Mouse (Mus musculus): ENCODE results near the gene Nos3.

Gene Nos3

DNA sequence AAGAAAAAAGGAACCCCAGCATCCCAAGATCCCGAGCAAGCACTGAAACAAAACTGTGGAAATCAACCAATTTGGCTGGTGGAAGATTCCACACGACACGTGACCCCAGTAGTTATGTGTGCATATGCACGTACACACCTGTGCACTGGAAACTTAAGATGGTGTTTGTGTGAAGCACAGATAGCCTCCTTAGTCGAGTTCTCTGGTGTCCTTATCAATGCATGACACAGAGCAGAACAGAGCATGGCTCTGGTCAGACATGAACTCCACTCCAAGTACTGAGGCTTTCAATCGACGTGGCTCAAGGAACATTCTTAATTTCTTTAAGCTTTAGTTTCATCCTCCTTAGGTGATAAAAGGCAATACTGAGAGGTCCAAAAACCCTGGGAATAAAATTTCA lies 18.3 kb upstream of the Nos3 start:
- DNase-seq = no peak

DNA sequence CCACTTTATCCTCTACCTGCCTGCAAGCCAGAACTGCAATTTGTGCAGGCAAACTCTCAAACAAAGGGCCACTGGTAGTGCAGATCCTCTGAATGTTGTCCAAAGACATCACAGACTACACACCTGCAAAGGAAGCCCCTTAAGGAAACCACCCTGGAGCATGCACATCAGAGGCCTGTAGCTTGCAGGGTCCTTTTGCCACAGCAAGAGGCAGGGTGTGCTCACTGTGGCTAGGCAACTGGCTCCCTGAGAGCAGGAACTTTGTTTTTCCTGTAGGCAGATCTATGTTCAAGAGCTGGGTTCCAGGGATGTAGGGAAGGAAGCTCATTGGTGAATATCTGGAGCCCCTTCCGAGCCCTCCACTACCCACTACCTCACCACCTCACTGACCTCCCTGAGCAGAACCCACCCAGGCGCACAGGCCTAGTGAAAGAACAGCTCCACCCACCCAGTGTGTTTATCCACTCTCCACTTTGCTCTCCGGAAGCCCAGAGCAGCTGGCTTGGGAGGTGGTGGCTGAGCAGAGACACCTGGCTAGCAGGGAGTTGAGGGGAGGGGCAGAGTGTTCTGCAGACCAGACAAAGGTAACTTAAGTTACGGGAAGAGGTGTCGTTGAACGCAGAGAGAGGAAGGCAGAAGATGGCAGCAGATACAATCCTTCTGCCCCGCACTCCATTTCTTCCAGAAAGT lies 17.3 kb upstream of the Nos3 start:
- no peak for DNase-seq

DNA sequence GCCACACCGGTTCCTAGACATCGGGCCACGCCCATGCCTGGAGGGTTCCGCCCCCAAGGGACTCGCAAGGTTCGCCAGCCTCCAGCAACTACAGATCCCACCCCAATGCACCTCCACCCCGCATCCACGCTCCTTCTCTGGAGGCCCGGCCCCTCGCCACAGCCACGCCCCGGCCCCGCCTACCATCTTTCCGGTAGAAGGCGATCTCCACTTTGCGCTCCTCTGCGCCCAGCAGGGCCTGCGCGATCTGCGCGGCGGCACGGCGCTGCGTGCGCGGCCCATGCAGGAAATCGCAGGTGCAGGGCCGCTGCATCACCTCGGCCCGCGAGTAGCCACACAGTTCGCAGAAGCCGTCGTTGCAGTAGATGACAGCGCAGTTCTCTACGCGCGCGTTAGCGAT lies 16.5 kb upstream of the Nos3 start:
- DNase-seq = peak; percentile 78 to 84

DNA sequence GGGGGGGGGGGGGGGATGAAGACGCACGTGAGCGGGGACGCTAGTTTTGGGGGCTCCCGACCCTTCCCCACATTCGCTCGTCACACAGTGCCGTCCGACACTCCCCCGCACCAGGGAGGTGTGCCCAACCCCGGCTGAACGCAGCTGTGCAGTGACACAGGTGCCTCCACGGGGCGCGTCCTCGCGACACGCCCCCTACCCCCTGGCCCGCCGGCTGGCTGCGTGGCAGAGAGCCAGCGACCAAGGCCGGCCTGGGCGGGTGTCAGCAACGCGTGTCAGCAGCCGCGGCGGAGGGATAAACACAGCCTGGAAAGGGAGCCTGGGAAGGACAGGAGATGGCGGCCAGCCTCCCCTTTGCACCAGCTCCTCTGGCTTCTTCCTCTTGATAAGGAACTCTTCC lies 16.1 kb upstream of the Nos3 start:
- DNase-seq = peak; percentile 27 to 54

DNA sequence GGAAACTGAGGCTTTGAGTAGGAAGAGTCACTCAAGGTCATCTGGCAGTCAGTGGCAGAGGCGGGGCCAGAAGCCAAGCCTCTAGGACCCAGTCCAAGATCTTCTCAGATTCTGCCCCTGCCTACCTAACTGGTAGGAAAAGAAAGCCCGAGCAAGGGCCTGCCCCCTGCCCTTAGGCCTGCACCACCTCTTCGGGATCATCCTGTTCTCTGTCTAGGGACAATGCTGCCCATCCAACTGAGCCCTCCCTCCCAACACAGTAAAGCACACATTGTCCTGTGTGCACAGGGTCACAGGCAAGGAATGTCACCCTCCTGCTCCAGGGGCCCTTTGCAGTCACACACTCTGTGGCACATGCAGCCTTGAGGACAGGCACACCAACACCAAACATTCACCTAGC lies 14.5 kb upstream of the Nos3 start:
- peak in 1 of 2 experiments; percentile 18 for DNase-seq

DNA sequence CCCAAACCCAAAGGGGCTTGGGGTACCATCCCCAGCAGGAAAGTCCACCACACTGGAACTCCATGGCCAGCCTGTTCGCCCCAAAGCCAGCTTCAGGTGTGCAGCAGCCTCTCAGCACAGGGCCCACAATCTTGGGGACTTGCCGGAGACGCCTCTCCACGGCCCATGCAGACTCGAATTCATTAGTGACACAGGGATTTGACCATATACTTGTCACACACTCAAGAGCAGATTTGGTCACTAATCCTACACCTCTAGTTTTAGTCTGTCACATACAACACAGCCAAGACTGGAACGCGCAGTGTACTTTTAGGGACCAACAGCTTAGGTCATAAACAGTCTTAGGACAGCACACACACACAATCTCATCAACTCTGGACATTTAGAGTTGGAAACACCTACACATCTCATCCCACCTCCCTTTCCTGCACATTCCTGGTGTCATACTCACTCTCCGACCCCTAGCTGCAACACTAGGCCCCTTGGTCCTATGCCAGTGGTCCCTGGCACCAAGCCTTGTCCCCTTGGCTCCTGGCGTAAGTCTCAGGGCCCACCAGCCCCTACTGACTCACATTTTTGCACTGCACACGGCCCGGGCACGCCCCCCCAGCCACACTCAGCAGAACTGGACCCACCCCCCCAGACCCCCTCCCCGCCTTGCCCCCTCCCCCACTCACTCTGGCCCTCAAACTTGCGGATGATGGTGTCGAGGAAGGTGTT lies 13.9 kb upstream of the Nos3 start:
- DNase-seq = peak in 1 of 2 experiments; percentile 46

DNA sequence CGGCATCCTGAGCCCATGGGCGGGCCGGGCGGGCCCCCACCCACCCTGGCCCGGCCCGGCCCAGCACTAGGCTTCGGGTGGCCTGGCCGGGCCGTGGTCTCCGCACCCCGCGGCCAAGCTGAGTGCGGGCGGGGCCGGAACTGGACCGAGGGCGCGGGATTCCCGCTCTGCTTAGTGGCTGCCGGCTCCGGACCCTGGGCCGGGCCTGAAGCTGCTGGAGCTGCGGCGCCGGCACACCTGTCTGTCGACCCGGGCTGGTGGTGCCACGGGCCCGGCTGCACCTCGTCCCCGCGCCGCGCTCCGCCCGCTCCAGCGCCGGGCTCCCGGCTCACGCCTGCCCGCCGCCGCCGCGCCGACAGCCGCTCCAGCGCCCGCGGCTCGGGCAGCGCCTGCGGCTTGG lies 13.3 kb upstream of the Nos3 start, which contains the start of gene Kcnh2:
Gene Kcnh2 (minus strand): TSS at position 327 of the 400 bp plus-strand sequence.
- no peak for DNase-seq

DNA sequence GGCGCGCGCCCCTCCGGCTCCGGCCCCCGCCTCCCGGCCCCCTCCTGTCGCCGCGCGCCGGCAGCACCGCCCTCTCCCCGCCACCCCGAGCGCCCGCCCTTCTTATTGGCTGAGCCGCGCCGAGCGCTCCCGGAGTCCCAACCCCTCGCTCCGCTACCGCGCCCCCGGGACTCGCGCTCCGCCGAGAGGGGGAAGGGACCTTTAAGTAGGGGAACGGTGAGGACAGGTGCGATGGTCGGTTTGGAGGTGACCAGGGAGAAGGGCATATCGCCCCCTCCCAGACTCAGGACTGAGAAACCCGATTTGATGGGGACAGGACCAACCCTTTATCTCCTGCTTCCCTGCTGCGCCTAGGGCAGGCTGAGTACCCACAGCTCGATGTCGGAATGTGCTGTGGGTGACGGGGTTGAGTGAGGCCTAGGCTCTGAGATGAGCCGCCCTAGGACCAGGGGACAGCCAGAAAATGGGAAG lies 12.9 kb upstream of the Nos3 start:
- DNase-seq = peak; percentile 91 to 93

DNA sequence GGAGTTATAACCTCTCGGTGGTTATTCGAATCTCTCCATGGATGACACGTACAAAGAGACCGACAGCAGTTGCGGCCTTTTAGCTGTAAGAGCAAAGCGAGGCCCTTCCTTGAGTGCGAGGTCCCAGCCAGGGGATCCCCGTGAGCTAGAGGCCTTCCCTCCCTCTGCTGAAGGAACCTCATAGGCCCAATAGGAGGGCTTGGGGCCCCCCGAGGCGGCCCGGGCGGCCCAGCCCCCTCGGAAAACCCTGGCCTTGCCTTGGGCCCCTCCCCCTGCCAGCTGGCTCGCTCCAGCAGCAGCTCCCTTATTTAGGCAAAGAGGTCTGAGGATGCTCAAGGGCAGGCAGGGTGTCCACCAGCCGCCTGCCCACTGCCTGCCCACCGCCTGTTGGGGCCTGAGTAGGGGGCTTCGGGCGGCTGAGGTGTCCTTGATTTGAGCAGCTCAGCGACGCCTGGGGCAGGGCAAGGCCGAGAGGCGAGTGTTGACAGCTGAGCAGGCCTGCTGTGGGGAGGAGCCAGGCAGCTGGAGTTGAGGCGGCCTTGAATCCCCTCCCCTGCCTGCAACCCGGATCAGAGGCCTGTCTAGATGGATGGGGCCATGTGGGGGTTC lies 12.3 kb upstream of the Nos3 start:
- peak; percentile 28 to 39 for DNase-seq

DNA sequence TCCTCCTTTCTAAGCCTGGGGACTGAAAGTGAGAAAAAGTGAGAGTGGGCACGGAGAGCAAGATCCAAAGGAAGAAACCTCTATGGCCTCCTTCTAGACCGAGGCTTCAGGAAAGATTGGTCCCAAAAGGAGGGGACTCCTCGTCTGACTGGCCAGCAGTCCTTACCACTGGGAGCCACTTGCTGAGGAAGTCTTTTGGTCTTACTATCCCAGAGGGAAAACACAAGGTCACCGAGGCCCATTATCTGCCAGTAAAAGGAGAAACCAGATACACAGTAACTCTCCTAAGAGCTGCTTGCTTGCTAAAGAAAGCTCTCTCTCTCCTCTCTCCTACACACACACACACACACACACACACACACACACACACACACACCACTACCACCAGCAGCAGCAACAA lies 11.3 kb upstream of the Nos3 start:
- no peak for DNase-seq

DNA sequence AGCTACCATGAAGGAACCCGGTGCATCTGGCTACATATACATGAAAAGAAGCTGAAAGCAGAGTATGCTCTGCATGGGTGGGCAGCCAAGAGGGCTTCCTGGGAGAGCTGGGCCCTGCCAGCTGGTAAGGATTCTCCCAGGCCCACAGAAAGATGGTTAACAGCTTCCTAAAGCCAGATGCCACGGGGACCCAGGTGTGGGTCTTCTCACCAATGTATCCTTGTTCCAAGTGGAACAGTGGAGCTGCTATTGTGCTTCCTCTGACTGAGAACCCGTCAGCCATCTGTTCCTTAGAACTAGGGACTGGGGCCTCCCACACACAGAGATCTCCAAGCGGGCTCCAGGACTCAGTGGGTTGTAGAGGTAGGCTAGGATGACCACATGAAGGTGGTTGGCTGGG lies 7.8 kb upstream of the Nos3 start:
- no peak for DNase-seq

DNA sequence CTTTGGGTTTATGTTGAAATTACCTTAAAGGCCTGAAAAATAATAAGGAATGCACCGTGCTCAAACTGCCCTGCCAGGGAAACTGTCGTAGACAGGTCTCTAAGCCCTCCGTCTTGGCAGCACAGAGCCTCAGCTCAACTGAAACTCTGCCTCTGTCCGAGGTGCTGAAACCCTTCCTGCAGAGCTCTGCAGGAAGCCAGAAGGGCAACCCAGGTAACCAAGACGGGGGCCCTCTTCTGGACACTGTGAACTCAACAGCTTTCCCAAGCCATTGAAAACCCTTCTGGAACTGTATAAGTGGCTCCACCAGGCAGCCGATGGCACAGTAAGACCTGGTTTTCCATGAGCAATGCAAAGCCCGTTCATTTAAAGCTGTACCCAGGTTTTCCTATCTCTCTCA lies 7.1 kb upstream of the Nos3 start:
- peak; percentile 29 to 52 for DNase-seq

DNA sequence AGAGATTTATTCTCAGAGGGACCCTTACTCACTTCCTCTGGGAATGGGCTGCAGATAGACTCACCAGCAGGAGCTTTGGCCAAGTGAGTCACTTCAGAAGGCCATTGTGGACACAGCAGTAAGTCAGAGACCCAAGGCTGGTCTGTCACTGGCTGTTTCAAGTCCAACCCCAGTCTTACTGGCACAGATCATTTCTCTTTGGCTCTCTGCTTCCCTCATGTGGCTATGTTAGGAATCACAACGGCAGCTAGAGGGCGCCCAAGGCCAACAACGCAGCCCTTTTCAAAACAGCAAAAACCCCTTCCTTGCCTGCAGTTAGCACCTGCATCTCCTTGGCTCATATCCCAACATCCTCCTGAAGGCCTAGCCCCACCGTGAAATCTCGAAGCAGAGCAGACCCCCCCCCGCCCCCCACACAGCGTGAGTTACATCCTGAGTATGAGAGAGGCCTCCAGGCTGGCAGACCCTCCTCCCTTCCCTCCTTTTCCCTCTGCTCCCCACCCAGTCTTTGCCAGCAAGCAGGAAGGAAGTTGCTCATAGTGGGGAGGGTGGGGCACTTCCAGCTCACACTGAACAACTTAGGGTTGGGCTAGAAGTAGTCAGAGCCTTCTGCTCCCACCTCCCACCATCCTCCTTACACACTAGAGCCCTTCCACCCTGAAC lies 3.7 kb upstream of the Nos3 start:
- peak; percentile 82 to 89 for DNase-seq

DNA sequence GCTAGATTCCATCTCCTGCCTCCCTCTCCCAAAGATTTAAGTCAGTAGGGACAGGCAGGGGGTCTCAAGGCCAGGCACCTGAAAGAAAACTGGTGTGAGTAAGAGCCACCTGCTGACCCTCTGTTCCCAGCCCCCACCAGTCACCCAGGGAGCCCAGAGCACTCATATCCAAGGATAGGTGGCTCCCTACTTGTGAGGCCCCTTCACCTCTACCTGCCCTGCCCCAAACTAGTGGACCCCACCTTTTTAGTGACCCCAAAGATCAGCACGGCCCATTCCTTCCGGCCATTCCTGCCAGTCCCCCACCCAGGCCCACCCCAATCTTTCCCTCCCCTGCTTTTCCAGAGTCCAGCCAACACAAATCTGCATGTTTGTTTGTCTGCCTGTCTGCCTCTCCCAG lies 1.1 kb upstream of the Nos3 start:
- DNase-seq = no peak

DNA sequence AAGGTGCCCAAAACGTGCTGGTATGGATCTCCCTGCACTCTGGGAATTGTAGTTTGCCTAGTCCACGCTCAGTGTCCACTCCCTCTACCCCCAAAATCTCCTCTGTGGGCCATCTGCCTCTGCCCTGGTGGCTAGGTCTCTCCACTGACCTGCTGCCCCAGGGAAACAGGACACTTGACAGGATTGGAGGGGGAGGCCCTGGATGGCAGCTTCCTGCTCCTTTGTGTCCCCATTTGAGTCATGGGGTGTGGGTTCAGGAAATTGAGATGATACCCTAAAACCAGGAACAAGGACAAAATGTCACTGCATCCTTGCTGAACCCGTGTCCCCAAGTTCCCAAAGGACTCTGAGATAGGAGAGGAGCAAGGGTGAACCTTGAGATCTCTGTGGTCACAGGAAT lies 549 bp upstream of the Nos3 start:
- DNase-seq = no peak

DNA sequence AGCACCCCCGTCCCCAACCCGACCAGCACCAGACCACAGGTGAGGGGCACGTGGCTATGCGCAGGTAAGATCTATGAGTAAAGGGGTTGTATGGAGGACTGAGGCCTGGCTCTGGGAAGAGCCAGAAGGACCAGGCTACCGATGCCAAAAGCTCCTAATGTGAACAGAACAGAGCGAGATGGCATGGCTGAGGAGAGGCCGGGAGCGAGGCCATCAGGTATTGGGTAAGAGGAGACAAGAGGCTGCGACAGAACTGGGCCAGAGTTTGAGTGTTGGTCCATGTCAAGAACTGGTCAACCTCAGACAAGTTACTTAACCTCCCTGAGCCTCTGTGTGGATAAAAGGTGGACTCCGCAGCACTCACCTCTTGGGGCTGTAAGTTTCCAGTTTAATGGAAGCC lies 353 bp downstream of the Nos3 start:
- DNase-seq = no peak

DNA sequence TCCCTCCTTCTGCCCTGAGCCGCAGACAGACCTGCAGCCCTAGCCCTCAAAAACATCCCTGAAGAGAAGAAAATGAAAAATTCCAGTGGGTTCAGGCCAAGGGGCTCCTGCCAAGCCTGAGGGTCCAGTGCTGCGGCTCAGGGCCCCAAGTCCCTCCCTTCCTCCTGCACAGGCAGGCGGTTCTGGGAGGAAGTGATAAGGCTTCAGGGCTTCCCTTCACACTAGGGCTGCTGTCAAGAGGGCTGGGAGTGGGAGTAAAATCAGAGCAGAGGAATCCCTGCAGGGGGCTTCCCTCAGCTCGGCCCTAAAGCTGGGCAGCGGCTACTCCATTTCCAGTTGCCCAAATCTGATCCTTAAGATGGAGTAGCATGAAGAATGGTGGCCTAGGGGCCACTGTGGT lies 918 bp downstream of the Nos3 start:
- DNase-seq = no peak

DNA sequence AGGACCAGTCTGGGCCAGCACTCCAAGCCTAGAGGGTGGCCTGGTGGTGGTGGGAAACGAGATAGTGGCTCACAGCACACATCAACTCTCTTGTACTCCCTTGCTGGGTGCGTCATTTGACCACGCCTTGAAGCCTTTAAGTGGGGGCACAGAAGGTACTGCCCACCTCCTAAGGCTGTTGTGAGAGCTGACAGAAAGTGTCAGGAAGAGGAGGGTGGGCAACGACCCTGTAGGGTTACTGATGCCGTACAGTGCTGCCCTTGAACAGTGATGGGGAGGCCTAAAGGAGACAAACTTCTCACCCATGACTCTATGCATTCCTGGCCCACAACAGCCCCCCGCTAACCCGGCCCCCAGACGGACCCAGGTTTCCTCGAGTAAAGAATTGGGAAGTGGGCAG lies 1.8 kb downstream of the Nos3 start:
- DNase-seq = no peak

DNA sequence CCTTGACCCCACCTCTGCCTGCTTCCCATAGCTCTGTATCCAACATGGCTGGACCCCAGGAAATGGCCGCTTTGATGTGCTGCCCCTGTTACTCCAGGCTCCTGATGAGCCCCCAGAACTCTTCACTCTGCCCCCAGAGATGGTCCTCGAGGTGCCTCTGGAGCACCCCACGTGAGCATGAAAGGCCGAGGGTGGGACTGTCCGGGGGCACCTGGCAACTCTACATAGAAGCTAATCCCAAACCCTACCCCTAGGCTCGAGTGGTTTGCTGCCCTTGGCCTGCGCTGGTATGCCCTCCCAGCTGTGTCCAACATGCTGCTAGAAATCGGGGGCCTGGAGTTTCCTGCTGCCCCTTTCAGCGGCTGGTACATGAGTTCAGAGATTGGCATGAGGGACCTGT lies 5.2 kb downstream of the Nos3 start:
- no peak for DNase-seq

DNA sequence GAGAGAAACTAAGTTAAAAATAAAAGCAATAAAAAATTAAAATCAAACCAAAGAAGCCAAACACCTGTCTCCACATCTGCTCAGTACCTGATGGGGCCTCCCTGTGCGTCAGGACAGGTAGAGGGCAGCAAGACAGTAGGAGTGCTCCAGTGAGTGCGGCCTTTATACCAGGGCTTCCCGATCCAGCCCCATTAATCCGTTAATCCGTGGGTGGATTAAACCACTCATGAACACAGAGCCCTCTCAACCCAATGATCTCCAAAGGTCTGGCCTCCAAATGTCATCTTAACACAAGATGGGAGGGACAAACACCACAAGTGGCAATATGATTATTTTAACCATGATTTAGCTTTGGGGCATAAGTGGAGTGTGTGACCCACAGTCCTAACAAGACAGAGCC lies 9.2 kb downstream of the Nos3 start:
- DNase-seq = no peak

DNA sequence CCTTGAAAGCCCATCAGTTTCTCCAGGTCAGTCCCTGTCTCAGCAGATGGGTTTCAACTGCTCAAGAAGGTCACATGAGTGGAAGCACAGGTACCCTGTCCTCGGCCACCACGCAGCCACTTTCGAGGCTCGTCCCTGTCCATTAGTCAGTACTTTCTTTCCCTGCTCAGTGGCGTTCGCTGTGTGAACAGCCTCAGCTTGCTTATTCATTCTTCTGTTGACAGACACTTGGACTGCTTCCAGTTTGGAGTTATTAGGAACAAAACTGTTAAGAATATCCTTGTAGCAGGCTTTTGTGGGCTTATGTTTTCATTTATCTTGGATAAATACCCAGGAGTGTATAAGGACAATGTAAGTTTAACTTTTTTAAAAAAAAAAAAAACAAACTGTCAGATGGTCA lies 9.6 kb downstream of the Nos3 start:
- DNase-seq = no peak

DNA sequence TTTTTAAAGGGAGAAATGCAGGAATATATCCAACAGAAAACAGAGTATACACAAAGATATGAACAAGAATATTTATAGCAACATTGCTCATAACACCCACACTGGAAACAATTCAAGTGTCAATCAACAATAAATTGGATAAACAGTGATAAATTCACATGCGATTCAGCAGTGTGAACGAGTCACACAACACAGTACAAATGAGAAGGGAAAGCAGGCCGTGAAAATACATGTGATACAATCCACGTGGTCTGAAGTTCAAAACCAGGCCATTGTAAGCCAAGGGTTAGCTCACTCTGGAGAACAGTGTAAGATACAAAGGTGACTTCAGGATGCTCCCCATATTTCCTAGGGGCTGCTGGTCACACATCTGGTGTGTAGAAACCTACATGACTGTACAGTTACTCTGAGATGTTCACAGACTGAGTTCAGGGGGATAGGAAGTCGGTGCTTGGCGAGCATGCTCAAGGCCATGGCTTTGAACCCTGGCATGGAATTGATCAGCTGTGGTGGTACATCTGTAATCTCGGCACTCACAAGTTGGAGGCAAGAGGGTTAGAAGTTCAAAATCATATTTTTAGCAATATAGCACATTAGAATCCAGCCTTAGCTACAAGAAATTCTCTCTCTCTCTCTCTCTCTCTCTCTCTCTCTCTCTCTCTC lies 10.2 kb downstream of the Nos3 start:
- DNase-seq = no peak

DNA sequence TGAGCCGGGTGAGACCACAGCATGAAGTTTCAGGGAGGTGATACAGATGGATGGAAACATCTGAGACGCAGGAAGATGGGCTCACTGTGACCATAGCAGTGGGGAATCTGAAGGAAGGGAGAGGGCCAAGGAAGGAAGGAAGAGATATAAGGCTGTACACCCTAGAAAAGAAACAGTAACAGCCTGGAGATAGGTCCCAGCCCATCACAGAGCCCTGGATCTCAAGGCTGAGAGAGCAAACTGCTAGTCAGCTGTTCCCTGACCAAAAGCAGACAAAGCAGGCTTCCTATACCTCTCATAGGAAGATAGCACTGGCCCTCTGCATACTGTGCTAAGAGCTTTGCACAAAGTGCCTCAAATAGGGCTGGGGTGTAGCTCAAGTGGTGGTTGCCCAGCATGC lies 14.1 kb downstream of the Nos3 start:
- no peak for DNase-seq
